Mouse (Mus musculus) frontal cortex, adult (tissue): ENCODE results near the gene Zfp831.

Experiments
- ATAC-seq: cut with Nextera tagmentation; 2 replicates; pipeline ENCODE4 v1.9.2; 2017; ENCODE audit warnings: mild to moderate bottlenecking, moderate library complexity, mixed read lengths; ENCODE audit not compliant: low TSS enrichment

Zfp831 gene

GRCm38 (mm10) chr2:174643448-174644144 is at the start of gene Zfp831:
Zfp831 (plus strand) TSS chr2:174643534.
- ATAC-seq = no peak

DNA sequence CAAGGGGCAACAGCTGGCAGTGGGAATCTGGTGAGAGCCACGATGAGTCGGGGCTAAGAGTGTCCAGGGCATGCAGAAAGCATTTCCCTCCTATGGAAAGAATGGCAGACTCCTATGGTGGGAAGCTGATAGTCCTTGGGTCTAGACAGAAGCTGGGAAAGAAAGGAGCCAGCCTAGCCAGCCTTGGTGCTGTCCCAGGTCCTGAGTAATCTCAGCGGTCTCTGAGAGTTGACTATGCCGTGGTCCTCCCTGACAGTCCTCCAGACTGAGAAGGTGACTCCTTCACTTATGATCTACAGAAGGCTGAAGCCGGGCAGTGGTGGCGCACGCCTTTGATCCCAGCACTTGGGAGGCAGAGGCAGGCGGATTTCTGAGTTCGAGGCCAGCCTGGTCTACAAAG is 48.4 kb upstream of the Zfp831 start:
- ATAC-seq = no peak

DNA sequence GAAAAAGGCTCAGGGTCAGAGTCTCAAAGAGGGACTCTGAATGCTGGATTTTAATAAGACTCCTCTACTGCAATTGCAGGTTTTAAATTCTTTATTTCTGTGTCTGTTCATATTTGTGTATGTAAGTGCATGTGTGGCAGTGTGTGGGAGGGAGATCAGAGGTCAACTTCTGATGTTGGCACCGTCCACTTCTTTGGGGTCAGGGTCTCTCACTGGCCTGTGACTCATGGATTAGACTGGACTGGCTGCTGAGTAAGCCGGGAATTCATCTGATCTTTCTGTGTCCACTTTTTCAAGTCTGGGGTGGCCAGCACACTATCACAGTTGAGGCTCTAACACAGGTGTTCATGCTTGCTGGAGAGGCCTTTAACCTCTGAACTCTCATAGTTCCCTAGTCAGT is 47.7 kb upstream of the Zfp831 start:
- ATAC-seq = no peak

- no peak for ATAC-seq
These were observed 46.9 kb upstream of the Zfp831 start for GRCm38 (mm10) chr2:174596457-174596856.

GRCm38 (mm10) chr2:174598451-174598850 is 44.9 kb upstream of the Zfp831 start:
- ATAC-seq = peak; percentile 58

GRCm38 (mm10) chr2:174599071-174599635 is 44.2 kb upstream of the Zfp831 start:
- ATAC-seq = no peak

DNA sequence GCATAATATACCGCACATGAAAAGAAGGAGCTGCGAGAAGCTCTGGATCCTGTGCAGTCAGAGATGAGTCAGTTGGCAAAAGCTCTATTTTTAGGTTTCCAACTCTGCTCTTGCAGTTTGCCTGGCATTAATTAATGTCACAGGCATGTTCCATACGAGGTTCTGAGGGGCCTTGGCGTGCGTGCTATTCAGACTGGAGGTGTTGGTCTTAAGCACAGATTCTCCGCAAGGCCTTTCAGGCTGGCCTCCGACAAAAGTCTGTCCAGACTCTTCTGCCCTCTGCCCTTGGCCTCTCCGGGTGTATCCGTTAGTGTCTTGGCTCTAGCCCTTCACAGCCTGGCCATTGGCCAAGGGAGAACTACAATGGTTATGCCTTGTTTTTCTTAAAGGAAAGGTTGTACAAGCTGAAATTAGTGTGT is 43.5 kb upstream of the Zfp831 start:
- ATAC-seq = peak; percentile 85

DNA sequence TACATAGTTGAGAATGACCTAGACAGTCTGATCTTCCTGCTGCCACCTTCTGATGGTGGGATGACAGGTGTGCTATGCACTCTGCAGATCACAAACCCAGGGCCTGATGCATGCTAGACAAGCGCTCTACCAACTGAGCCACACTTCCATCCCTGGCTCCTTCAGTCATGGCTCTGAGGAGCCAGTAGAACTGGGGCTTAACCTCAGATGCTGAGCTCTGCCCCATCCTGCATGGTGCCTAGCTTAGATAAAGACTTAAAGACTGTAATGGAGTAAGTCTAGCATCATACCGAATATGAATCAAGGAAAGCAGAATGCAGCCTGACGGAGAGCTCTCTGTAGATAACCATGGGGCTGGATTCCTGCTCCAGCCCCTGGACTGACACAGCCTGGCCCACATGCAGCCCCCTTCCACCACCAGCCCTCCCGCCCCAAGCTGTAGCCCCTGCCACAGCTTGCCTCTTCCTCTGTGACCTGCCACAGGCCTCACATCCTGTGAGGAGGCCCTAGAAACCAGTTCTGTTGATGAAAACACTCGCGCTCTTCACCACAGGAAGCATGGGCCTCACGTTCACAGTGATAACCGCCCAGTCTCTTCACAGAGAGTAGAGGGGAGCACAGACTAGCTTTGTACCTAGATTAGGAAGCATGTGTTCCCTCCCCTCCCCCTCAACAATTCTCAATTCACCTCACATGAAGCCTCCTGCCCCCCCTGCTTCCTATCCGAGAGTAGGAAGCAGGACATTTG is 41.2 kb upstream of the Zfp831 start:
- no peak for ATAC-seq

GRCm38 (mm10) chr2:174603321-174603720 is 40.0 kb upstream of the Zfp831 start:
- ATAC-seq = no peak

GRCm38 (mm10) chr2:174605020-174605419 is 38.3 kb upstream of the Zfp831 start:
- no peak for ATAC-seq

DNA sequence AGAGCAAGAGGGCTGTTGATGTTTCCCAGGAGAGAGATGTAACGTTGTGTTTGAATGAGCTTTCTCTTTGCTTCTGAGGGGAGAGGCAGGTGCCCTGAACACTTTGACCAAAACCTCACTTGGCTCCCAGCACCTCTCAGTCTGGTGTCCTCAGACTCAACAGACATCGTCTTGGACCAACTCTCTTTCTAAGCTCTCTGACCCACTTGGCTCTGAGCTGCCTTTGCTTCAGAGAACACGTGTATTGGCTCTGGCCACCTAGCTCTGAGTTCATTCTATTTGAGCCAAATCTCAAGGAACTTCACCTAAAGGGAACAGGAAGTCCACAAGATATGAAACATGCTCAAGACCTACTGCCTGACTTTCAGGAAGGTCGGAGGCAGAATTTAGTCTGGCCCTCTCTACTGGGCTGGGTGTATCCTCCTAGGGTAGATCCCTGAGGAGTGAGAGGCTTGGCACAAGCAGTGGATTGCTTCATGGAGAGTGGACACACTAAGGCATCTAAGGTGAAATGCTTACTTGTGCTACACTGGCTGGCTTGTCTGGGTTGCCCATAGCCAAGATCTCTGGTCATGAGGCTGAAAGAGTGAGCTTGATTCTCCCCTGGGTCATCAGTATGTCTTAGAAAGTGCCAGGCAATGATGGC is 37.8 kb upstream of the Zfp831 start:
- ATAC-seq = no peak

DNA sequence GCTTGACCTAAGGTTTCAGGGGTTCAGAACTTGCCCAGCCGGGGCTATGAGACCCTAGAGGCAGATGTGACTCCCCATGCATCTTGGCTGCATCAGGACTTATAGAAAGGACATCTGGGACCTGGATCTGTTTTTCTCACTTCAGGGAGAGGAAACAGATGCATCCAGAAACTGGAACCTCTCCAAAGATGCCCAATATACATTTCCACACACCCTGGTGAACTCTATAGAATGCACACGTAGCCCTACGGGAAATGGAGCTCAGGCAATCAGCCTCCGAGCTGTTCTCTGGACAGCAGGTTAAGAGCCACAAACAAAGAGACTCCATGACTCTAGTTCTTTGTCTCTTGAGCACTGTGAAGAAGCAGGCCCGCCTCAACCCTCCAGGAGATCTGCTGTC is 37.0 kb upstream of the Zfp831 start:
- ATAC-seq = no peak

DNA sequence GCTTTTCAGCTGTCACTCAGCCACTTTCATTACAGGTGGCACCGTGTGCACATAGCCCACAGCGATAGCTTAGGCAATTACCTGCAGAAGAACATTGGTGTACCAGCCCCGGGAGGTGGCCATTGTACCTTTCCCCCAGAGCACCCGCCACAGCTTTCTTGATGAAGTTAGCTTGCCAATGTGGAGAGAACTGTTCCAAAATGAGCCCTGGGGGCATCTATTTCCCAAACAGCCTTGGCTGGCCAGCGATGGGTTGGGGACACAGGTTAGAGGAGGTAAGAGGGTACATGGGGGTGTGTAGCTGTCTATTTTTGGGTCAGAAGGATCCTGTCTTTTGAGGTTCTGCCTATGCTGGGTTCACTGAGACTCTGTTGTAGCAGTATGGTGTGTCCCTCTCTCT is 33.4 kb upstream of the Zfp831 start:
- ATAC-seq = no peak

DNA sequence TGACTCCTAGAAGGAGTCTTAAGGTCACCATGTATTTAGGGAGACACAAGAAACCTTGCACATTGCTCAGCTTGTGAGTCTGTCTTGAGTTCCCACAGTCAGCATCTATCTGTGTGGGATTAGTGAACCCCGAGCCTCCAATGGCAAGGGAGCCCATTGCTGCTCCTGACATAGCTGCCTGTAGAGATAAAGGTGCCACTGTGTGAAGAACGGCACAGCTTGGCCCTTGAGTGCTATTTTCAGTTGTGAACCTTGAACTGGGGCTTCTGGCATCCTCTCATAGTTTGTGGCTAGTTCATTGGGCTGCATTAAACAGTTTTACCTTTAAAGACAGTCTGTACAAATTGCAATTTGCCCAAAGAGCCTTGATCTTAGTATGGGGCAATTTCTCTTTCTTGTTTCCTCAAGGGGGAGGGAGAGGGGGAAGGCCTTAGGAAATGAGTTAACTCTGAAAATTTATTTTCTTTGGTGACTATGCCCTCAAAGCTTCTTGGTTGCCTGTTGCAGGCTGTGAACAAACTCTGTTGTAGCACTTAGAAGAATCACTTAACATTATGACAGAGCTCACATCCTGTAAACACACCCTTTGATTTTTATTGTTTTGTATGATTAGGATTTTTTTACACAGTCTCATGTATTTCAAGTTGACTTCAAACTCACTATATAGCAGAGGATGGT is 30.8 kb upstream of the Zfp831 start:
- ATAC-seq = no peak

DNA sequence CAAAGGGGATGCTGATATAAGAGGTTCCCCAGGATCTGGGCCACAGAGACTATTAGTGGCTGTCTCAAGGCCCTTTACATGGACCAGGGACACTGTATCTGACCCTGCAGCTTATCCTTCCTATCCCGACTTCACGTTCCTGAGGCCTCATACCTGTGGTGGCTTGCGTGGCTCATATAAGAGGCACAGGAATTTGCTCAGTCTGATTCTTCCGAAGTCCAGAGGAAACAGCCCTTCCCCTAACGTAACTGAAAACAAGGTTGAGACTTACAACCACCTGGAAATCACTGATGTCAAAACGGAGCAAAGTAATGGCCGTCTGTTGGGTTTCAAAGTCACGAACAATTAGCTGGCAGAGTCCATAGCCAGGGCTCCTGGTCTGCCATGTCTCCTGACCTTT is 30.1 kb upstream of the Zfp831 start:
- ATAC-seq = no peak

- no peak for ATAC-seq
These were observed 29.4 kb upstream of the Zfp831 start for GRCm38 (mm10) chr2:174613921-174614441.

DNA sequence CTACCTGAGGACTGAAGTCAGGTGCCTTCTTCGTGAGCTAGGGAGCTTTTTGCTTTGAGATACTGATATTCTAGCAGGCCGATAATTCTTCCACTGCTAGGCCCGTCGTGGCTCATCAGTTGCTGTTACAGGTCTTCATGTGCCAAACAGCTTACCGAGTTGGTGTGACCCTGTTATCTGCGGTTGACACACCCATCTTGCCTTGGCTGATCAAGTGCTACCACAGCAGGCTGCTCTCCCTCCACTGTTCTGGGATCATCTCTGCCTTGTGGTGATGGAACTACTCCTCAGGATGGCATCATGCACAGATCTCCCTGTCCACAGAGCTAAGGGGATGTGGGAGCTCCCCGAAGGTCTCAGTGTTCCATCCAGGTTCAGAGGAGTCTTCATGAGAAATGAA is 21.5 kb upstream of the Zfp831 start:
- ATAC-seq = no peak

- no peak for ATAC-seq
These were observed 18.9 kb upstream of the Zfp831 start for GRCm38 (mm10) chr2:174624430-174624829.

- ATAC-seq = no peak
These were observed 16.3 kb upstream of the Zfp831 start for GRCm38 (mm10) chr2:174627021-174627420.

GRCm38 (mm10) chr2:174629299-174629850 is 14.0 kb upstream of the Zfp831 start:
- no peak for ATAC-seq

GRCm38 (mm10) chr2:174636750-174637149 is 6.6 kb upstream of the Zfp831 start:
- ATAC-seq = peak; percentile 85
